Mouse (Mus musculus) spleen, adult 2 months (tissue): ENCODE measurements around the gene Slc24a3.

ENCODE experiments used
- CTCF ChIP-seq: fragments of 200-500 bp; IDR thresholded peaks from 2 replicates; pipeline ENCODE4 v1.5.1; 2011; ENCODE audit warnings: mild to moderate bottlenecking, inconsistent platforms; ENCODE audit not compliant: insufficient read depth, insufficient read length, insufficient replicate concordance; ENCODE audit errors: extremely low read depth
- POLR2A ChIP-seq: fragments of 200-500 bp; IDR thresholded peaks from 2 replicates; pipeline ENCODE4 v1.6.1; 2011; ENCODE audit warnings: low read depth, low read length, inconsistent platforms

DNA sequence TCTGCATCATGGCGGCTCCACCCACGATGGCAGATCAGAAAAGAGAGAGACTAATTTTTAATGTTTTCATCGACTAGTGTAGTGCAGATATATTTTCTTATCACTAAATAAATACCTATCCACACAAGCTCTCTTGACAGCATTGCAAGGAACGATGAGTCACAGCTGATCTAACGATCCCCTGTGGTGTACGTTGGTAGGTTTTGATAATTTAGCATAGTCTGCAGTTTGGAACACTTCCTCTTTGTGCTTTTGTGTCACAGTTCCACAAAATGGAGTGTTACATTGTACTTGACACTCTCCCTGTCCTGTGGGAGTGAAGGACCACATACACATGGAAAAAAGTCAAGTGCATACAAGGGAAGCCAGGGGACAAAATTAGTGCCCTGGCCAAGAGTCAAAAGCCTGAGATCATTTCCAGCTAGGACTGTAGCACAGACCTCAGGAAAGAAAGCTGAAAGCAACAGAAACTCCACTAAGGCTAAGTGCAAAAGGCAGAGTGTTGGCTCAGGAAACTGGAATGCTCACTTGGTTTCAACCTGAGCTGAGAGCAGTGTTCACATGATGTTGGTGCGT is 343.2 kb downstream of the Slc24a3 start:
- no peak for TF ChIP-seq POLR2A
- no peak for TF ChIP-seq CTCF
